Mouse (Mus musculus): Measurements from ENCODE around the gene Zbtb48.

Gene Zbtb48

DNA sequence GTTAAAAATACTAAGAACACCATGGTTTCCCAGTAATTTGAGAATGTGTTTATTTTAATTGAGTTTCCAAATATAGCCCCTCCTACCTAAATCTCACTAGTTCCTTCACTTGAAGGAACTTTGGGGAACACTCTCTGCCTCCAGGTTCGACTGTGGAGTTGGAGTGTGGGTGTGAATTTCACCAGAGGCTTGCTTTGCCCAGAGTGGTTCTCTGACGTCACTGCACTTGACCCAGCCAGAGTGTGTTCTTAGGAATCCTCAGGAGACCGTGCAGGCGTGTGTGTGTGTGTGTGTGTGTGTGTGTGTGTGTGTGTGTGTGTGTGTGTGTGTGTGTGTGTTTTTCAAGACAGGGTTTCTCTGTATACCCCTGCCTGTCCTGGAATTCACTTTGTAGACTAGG is 26.6 kb downstream of the Zbtb48 start:
- DNase-seq: no peak

DNA sequence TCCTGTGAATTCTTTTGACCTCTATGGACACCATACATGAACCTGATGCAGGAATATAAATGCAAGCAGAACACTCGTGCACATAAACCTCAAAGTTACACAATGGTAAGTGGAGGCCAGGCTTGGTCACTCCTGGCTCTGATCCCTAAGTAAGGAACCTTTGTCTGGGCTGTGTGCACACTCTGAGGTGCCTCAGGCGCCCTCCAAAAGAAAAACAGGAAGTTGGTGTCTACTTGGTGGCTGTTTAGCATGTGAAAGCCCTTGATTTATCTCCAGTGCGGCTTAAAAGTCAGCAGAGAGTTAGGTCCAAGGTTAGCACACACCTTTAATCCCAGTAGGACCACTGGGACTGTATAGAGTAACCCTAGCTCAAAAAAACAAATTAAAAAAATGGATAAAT is 28.0 kb downstream of the Zbtb48 start:
- DNase-seq: no peak

GRCm38 (mm10) chr4:151997701-151998100 is 29.8 kb downstream of the Zbtb48 start:
- no peak for DNase-seq

GRCm38 (mm10) chr4:151996951-151997222 is 30.6 kb downstream of the Zbtb48 start:
- no peak for DNase-seq

DNA sequence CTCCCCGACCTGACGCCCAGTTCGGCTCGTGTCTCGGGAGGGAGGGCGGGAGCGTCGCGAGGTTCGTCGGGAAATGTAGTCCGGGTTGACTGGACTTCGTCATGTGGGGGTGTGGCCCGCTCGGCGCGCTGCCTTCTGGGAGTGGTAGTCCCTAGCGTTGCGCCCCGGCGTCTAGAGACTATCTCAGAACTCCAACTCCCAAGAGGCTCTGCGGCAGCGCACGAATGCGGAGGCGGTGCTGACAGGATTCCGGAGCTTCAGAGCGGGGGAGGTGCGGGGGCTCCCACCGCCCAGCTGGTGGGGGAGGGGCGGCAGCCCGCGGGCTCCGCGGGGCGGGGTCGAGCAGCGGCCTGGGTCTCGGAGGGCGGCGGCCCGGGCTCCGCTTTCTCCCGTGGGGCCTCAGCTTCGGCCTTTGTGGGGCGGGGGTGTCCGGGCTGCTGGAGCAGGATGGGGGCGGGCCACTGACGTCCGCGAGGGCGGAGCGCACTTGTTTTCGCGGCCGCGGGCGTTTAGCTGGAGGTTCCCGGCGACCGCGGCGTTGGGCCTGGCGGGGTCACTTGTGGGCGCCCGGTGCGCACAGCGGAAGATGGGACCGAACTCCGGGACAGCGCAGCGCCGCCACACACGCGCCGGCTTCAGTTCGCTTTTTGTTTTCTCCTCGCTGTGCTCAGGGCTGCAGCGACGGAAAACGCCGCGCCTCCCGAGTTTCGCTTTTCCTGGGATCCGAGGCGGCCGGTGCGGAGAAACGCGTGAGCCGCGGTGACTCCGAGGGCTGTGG is 31.1 kb downstream of the Zbtb48 start, which contains the start of gene Phf13:
Gene Phf13 (minus strand): TSS at position 86 of the 778 bp plus-strand sequence.
- DNase-seq: peak; percentile 99

GRCm38 (mm10) chr4:151995371-151996172 is 31.9 kb downstream of the Zbtb48 start:
- peak; percentile 75 for DNase-seq

DNA sequence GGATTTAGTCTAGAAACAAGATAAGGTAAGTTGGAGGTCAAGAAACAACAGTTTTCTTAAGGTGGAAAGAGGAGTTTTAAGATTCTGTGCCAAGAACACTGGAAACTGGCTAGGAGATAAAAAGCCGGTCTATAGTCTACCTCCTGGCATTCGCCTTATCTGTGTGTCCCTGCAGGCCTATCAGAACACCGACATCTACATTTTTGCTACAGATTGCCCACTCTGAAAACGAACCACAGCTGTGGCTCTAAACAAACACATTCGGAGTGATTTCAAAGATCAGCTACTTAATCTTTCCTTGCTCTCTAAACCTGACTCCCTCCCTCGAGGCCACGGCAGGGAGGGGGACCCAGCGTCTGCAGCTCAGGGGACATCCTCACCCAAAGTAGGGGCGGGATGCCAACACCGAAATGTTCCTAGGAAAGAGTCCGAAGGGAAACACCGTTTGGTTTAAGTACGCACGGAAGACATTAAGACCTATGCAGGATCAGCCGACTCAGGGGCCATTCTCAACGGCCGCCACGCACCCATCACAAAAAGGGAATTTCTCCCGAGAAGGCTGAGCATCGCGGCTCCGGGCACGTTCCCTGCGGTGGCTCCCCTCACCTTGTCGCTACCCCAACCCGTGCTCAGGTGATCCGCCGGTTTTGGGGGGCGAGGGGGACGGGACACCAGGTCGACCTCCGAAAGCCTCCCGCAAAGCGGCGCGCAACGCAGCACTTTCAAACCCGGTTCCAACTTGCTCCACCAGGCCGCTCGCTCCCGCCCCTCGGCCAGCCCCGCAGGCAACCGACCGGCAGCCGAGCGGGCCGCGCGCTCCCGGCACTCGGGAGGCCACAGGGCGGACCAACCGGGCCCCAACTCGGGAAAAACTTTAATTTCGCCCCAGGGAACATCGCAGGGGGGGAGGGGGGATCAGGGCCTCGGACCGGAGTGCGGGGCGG is 33.0 kb downstream of the Zbtb48 start:
- no peak for DNase-seq

DNA sequence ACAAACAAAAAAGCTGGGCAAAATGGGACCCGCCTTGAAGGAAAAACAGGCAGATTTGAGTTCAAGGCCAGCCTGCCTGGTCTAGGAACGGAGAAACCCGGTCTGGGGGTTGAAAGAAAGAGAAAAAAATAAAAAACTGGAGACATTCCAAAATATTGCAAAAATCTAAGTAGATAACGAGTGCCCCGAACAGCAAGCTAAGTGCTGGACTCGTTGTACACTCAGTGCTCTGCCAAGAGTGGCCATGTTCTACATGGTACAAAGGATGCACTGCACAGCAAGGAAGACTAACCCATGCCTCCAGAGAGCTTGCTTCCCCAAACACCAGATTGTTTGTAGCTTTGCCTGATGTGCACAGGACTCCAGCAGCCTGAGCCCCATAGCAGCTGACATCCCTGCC is 34.4 kb downstream of the Zbtb48 start:
- DNase-seq: no peak

GRCm38 (mm10) chr4:151992091-151992490 is 35.4 kb downstream of the Zbtb48 start:
- DNase-seq: no peak

- DNase-seq: peak; percentile 56
These were observed 38.4 kb downstream of the Zbtb48 start for GRCm38 (mm10) chr4:151989110-151989488.

GRCm38 (mm10) chr4:151988342-151989109 is 38.9 kb downstream of the Zbtb48 start, which contains the start of gene Thap3:
Gene Thap3, minus strand, starts transcription at chr4:151988997.
- peak; percentile 80 for DNase-seq

- DNase-seq: no peak
These were observed 39.5 kb downstream of the Zbtb48 start for GRCm38 (mm10) chr4:151988014-151988341.

GRCm38 (mm10) chr4:151986650-151987049 is 40.8 kb downstream of the Zbtb48 start:
- DNase-seq: no peak

- DNase-seq: peak; percentile 77
These were observed 41.6 kb downstream of the Zbtb48 start for GRCm38 (mm10) chr4:151985886-151986285.

- no peak for DNase-seq
These were observed 43.9 kb downstream of the Zbtb48 start for GRCm38 (mm10) chr4:151983560-151983959.

GRCm38 (mm10) chr4:151983043-151983442 is 44.4 kb downstream of the Zbtb48 start:
- DNase-seq: no peak

DNA sequence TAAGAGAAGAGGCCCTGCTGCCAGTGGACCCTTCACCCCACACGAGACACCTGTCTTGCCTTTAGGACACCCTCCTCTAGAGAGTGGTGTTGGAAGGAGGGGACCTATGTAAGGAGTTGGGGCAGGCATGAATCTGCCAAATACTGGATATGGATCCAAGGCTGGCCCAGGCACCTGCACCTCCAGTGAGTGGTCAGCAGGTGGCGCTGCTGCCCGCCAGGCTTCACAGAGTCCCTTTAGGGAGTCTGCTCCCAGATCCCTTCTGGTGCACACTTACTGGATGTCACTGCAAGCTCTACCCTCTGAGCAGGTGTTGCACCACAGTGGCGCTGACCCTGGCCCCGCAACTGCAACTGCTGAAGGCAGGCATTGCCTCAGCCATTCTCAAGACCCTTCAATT is 46.1 kb downstream of the Zbtb48 start:
- DNase-seq: peak; percentile 88

- DNase-seq: no peak
These were observed 46.8 kb downstream of the Zbtb48 start for GRCm38 (mm10) chr4:151980699-151981098.

- peak; percentile 89 for DNase-seq
These were observed 49.7 kb downstream of the Zbtb48 start for GRCm38 (mm10) chr4:151977748-151978147.

- DNase-seq: peak; percentile 35
These were observed 52.0 kb downstream of the Zbtb48 start for GRCm38 (mm10) chr4:151975441-151975840.

GRCm38 (mm10) chr4:151972221-151972967 is 55.1 kb downstream of the Zbtb48 start:
- peak; percentile 44 for DNase-seq
